In genomic region chr16:22929575-22929974, GRCm38 (mm10) we compare ENCODE assay signal across 20 mouse cellular contexts. TPM values are rescaled to one million over a fixed set of nuclear protein-coding genes. Genes with fewer than 3 reads are reported as not detected.
A peak's percentile ranks its signal among the peaks of the same experiment; 100 is the strongest.
DNase-seq lines count a peak whose midpoint lies in the region; ATAC-seq and TF ChIP-seq lines count a peak whose summit lies in the region.
"Had no signal": no experiment of that assay in that cellular context is flagged by ENCODE, and none has a peak within 500 bp of the region (broad histone marks: within the 10 kb centered on the region; RNA-seq: fewer than 3 reads in every experiment).

No protein-coding gene starts in this region.

- TF ChIP-seq POLR2A in cerebellum, adult 2 months (IDR thresholded peaks at IDR 0.05; ENCODE audit: borderline replicate concordance, insufficient read depth, low read length), result no peak

- H3K27ac ChIP-seq in cerebellum, adult 2 months (ENCODE audit: insufficient read depth, low read length), result no peak overlapping the region
- no peak overlapping the region for H3K27ac ChIP-seq in hindbrain, embryonic 15.5 days (replicated peaks)
- H3K27ac ChIP-seq in hindbrain, embryonic 10.5 days, result no peak overlapping the region
- H3K27ac ChIP-seq: limb, embryonic 12.5 days; liver, embryonic 15.5 days; midbrain, embryonic 12.5 days; neural tube, embryonic 12.5 days had no signal

- H3K27me3 ChIP-seq in cerebellum, adult 2 months (ENCODE audit: control insufficient read depth, insufficient read depth, low read length), result no peaks in the 10 kb centered on the region
- H3K27me3 ChIP-seq in hindbrain, embryonic 15.5 days, result no peaks in the 10 kb centered on the region
- no peaks in the 10 kb centered on the region for H3K27me3 ChIP-seq in hindbrain, embryonic 10.5 days (ENCODE audit: insufficient read depth, poor library complexity, severe bottlenecking)
- H3K27me3 ChIP-seq: CH12.LX; limb, embryonic 12.5 days; liver, embryonic 15.5 days; midbrain, embryonic 12.5 days; neural tube, embryonic 12.5 days had no signal

- no peaks in the 10 kb centered on the region for H3K9me3 ChIP-seq in hindbrain, embryonic 15.5 days
- no peaks in the 10 kb centered on the region for H3K9me3 ChIP-seq in hindbrain, embryonic 10.5 days
- H3K9me3 ChIP-seq: limb, embryonic 12.5 days; liver, embryonic 15.5 days; midbrain, embryonic 12.5 days; neural tube, embryonic 12.5 days had no signal

- H3K4me1 ChIP-seq in cerebellum, adult 2 months (ENCODE audit: control insufficient read depth, insufficient read depth, low read length), result no peaks in the 10 kb centered on the region
- H3K4me1 ChIP-seq in hindbrain, embryonic 15.5 days (replicated peaks), result no peaks in the 10 kb centered on the region
- no peaks in the 10 kb centered on the region for H3K4me1 ChIP-seq in hindbrain, embryonic 10.5 days (replicated peaks)
- H3K4me1 ChIP-seq: limb, embryonic 12.5 days; liver, embryonic 15.5 days; midbrain, embryonic 12.5 days; neural tube, embryonic 12.5 days had no signal

- H3K36me3 ChIP-seq in hindbrain, embryonic 15.5 days, result no peaks in the 10 kb centered on the region
- no peaks in the 10 kb centered on the region for H3K36me3 ChIP-seq in hindbrain, embryonic 10.5 days
- H3K36me3 ChIP-seq: limb, embryonic 12.5 days; liver, embryonic 15.5 days; midbrain, embryonic 12.5 days; neural tube, embryonic 12.5 days had no signal

- 7% methylated on average over 6 of the region's 6 CpGs for WGBS in cerebellum, adult 2 months
- 46% methylated on average over 6 of the region's 6 CpGs for WGBS in hindbrain, embryonic 15.5 days
- WGBS in hindbrain, embryonic 10.5 days, result 71% methylated on average over 6 of the region's 6 CpGs

- H3K9ac ChIP-seq in hindbrain, embryonic 15.5 days, result no peak overlapping the region
- H3K9ac ChIP-seq: limb, embryonic 12.5 days; liver, embryonic 15.5 days; midbrain, embryonic 12.5 days; neural tube, embryonic 12.5 days had no signal

- peak; percentile 73 to 81 for DNase-seq in cerebellum, postnatal 10 days
- no peak for DNase-seq in cerebellum, adult 2 months
- DNase-seq in hindbrain, embryonic 10.5 days (ENCODE audit: low spot score), result no peak
- peak; percentile 75 for DNase-seq in MN1 (ENCODE audit: low spot score)
- DNase-seq in layer of hippocampus, adult 9-11 months, result peak; percentile 65
- no peak for DNase-seq in c-Kit-positive CD71-positive TER-119-positive erythroid progenitor cells, embryonic 14.5 days (ENCODE audit: low spot score)
- DNase-seq in adrenal gland, adult (ENCODE audit: inconsistent age in 2 of 2, low spot score in 1 of 2), result no peak
- DNase-seq: cerebellum, adult 9-11 months; heart, postnatal 14 days; kidney, postnatal 14 days; lung, postnatal 36 days; right cerebral cortex, adult 18-20 months had no signal

- no peak overlapping the region for H3K4me3 ChIP-seq in cerebellum, adult 2 months (replicated peaks; ENCODE audit: insufficient read depth, low read depth, low read length)
- H3K4me3 ChIP-seq in hindbrain, embryonic 15.5 days, result no peak overlapping the region
- H3K4me3 ChIP-seq in hindbrain, embryonic 10.5 days, result no peak overlapping the region
- H3K4me3 ChIP-seq: limb, embryonic 12.5 days; liver, embryonic 15.5 days; midbrain, embryonic 12.5 days; neural tube, embryonic 12.5 days had no signal

- peak; percentile 56; the same call in 1 of the 2 replicates for ATAC-seq in hindbrain, embryonic 15.5 days (ENCODE audit: low FRiP score, low read depth)
- ATAC-seq: intestine, postnatal 0 days had no signal

- TF ChIP-seq CTCF in cerebellum, adult 2 months (IDR thresholded peaks at IDR 0.05; ENCODE audit: borderline replicate concordance, insufficient read depth, low read depth, low read length), result no peak

- H3K4me2 ChIP-seq in hindbrain, embryonic 15.5 days, result no peak overlapping the region
- H3K4me2 ChIP-seq: limb, embryonic 12.5 days; liver, embryonic 15.5 days; midbrain, embryonic 12.5 days; neural tube, embryonic 12.5 days had no signal

RNA-seq across cellular contexts. Expression of gene Fetub, which starts 11.4 kb away (rescaled TPM):
- 0.10 TPM in 1 of 2 replicates, not detected in the other for polyA plus RNA-seq in cerebellum, adult 2 months (2012; rRNA removed)
- polyA plus RNA-seq in hindbrain, embryonic 15.5 days (2015; fragmentation: Nextera tagmentation; extraction: Ambion mirVana), result not detected in 2 replicates
- polyA plus RNA-seq in hindbrain, embryonic 10.5 days (2016; fragmentation: Nextera tagmentation; extraction: Ambion mirVana), result not detected in 2 replicates
- polyA plus RNA-seq: intestine, postnatal 0 days; limb, embryonic 12.5 days; midbrain, embryonic 12.5 days; neural tube, embryonic 12.5 days had no signal

RNA-seq across cellular contexts. Expression of gene Hrg, which starts 21.3 kb away (rescaled TPM):
- not detected in 2 replicates for polyA plus RNA-seq in cerebellum, adult 2 months (2012; rRNA removed)
- not detected in 2 replicates for polyA plus RNA-seq in hindbrain, embryonic 15.5 days (2015; fragmentation: Nextera tagmentation; extraction: Ambion mirVana)
- polyA plus RNA-seq in hindbrain, embryonic 10.5 days (2016; fragmentation: Nextera tagmentation; extraction: Ambion mirVana), result 0.15 TPM in 1 of 2 replicates, not detected in the other
- polyA plus RNA-seq: intestine, postnatal 0 days; limb, embryonic 12.5 days; neural tube, embryonic 12.5 days; thymus, postnatal 0 days had no signal

RNA-seq across cellular contexts. Expression of gene Ahsg, which starts 38.5 kb away (rescaled TPM):
- not detected in 2 replicates for polyA plus RNA-seq in cerebellum, adult 2 months (2012; rRNA removed)
- 0.12 and 0.36 TPM in 2 replicates for polyA plus RNA-seq in hindbrain, embryonic 15.5 days (2015; fragmentation: Nextera tagmentation; extraction: Ambion mirVana)
- 0.31 TPM in 1 of 2 replicates, not detected in the other for polyA plus RNA-seq in hindbrain, embryonic 10.5 days (2016; fragmentation: Nextera tagmentation; extraction: Ambion mirVana)
- polyA plus RNA-seq: midbrain, embryonic 12.5 days; thymus, postnatal 0 days had no signal

Comparison
In these comparisons a context has a peak if more than half of its experiments do, and no peak if none do; other contexts are left out.
1. DNase-seq: peak in cerebellum, postnatal 10 days (2 of 2), MN1 (single experiment) and layer of hippocampus, adult 9-11 months (single experiment); none in cerebellum, adult 2 months (0 of 2), hindbrain, embryonic 10.5 days (single experiment), c-Kit-positive CD71-positive TER-119-positive erythroid progenitor cells, embryonic 14.5 days (single experiment) and adrenal gland, adult (0 of 2).